Mouse (Mus musculus): ENCODE measurements around the gene Cadps2. TPM values are rescaled to one million over a fixed set of nuclear protein-coding genes. Genes with fewer than 3 reads are reported as not detected.

Gene Cadps2
- polyA plus RNA-seq, 2 experiments: 0.05 to 0.07 TPM

DNA sequence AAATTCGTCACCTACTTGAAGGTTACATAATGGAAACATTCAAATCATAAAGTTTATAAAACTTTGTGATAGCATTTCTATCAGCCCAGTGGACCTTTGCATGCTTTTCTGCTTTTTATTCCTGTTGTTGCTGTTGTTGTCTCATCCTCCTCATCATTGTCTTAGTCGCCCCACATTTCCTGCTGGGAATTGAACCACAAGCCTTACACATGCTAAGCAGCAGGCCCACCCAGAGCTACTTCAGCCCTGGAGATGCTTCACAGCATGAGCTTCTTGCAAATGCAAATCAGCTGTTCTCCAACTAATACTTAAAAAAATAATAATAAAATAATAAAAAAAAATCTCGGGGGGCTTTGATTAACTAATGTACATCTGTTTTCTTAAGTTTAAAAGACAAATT lies 8.5 kb downstream of the Cadps2 start:
- no peak for DNase-seq (ENCODE audit: low read depth in 3 of 3, low spot score in 3 of 3)
- 41% methylated on average over 3 of the region's 3 CpGs for WGBS (ENCODE audit: insufficient replicate concordance)
- no peaks in the 10 kb centered on the region for H3K4me1 ChIP-seq (replicated peaks; ENCODE audit: control insufficient read depth in 2 of 2, insufficient read depth in 2 of 2, low read length in 1 of 2)
- no peaks in the 10 kb centered on the region for H3K9me3 ChIP-seq (ENCODE audit: control insufficient read depth, low read length)
- H3K27ac ChIP-seq: no peak overlapping the region
- TF ChIP-seq CTCF (IDR thresholded peaks at IDR 0.05; ENCODE audit: low read depth): no peak
- H3K27me3 ChIP-seq (ENCODE audit: control insufficient read depth, insufficient read depth, low read length): no peaks in the 10 kb centered on the region
- no peaks in the 10 kb centered on the region for H3K36me3 ChIP-seq (replicated peaks; ENCODE audit: control insufficient read depth, insufficient read depth, low read depth)
- H3K4me3 ChIP-seq (ENCODE audit: insufficient read depth in 1 of 2, low read depth in 2 of 2, low read length in 2 of 2): no peak overlapping the region
- ATAC-seq (ENCODE audit: insufficient read depth): no peak
- no peak overlapping the region for H3K4me2 ChIP-seq (ENCODE audit: low read depth)
- H3K9ac ChIP-seq (replicated peaks): no peak overlapping the region

GRCm38 (mm10) chr6:23829338-23829737 lies 9.9 kb downstream of the Cadps2 start:
- Histone ChIP-seq H3K4me3 (ENCODE audit: insufficient read depth in 1 of 2, low read depth in 2 of 2, low read length in 2 of 2) (no peak overlapping the region), H3K4me1 (replicated peaks; ENCODE audit: control insufficient read depth in 2 of 2, insufficient read depth in 2 of 2, low read length in 1 of 2) (no peaks in the 10 kb centered on the region), H3K27ac (no peak overlapping the region), H3K27me3 (ENCODE audit: control insufficient read depth, insufficient read depth, low read length) (no peaks in the 10 kb centered on the region), H3K9ac (replicated peaks) (no peak overlapping the region), H3K4me2 (ENCODE audit: low read depth) (no peak overlapping the region), H3K36me3 (replicated peaks; ENCODE audit: control insufficient read depth, insufficient read depth, low read depth) (no peaks in the 10 kb centered on the region), H3K9me3 (ENCODE audit: control insufficient read depth, low read length) (no peaks in the 10 kb centered on the region)
- WGBS (ENCODE audit: insufficient replicate concordance): 64% methylated on average over 2 of the region's 2 CpGs
- TF ChIP-seq EP300 (IDR thresholded peaks at IDR 0.05; ENCODE audit: low read depth) (no peak), CTCF (IDR thresholded peaks at IDR 0.05; ENCODE audit: low read depth) (no peak)
- no peak for DNase-seq (ENCODE audit: low read depth in 3 of 3, low spot score in 3 of 3)
- ATAC-seq (ENCODE audit: insufficient read depth): no peak

- H3K4me3 ChIP-seq (ENCODE audit: insufficient read depth in 1 of 2, low read depth in 2 of 2, low read length in 2 of 2): no peak overlapping the region
- ATAC-seq (ENCODE audit: insufficient read depth): no peak
- WGBS (ENCODE audit: insufficient replicate concordance): 61% methylated on average over 5 of the region's 5 CpGs
Observed at GRCm38 (mm10) chr6:23821819-23822218, 17.4 kb downstream of the Cadps2 start.

GRCm38 (mm10) chr6:23810087-23810486 lies 29.1 kb downstream of the Cadps2 start:
- Histone ChIP-seq H3K27me3 (ENCODE audit: control insufficient read depth, insufficient read depth, low read length) (no peaks in the 10 kb centered on the region), H3K27ac (no peak overlapping the region), H3K4me1 (replicated peaks; ENCODE audit: control insufficient read depth in 2 of 2, insufficient read depth in 2 of 2, low read length in 1 of 2) (no peaks in the 10 kb centered on the region), H3K9ac (replicated peaks) (no peak overlapping the region), H3K36me3 (replicated peaks; ENCODE audit: control insufficient read depth, insufficient read depth, low read depth) (no peaks in the 10 kb centered on the region), H3K4me3 (ENCODE audit: insufficient read depth in 1 of 2, low read depth in 2 of 2, low read length in 2 of 2) (no peak overlapping the region), H3K4me2 (ENCODE audit: low read depth) (no peak overlapping the region), H3K9me3 (ENCODE audit: control insufficient read depth, low read length) (no peaks in the 10 kb centered on the region)
- 42% methylated on average over 1 of the region's 1 CpGs for WGBS (ENCODE audit: insufficient replicate concordance)
- ATAC-seq (ENCODE audit: insufficient read depth) (no peak), DNase-seq (ENCODE audit: low read depth in 3 of 3, low spot score in 3 of 3) (no peak)
- TF ChIP-seq EP300 (IDR thresholded peaks at IDR 0.05; ENCODE audit: low read depth) (no peak), CTCF (IDR thresholded peaks at IDR 0.05; ENCODE audit: low read depth) (no peak)

More at GRCm38 (mm10) chr6:23821819-23822218, 17.4 kb downstream of the Cadps2 start:
- no peaks in the 10 kb centered on the region for H3K9me3 ChIP-seq (ENCODE audit: control insufficient read depth, low read length)
- H3K9ac ChIP-seq (replicated peaks): no peak overlapping the region
- no peaks in the 10 kb centered on the region for H3K36me3 ChIP-seq (replicated peaks; ENCODE audit: control insufficient read depth, insufficient read depth, low read depth)
- H3K4me1 ChIP-seq (replicated peaks; ENCODE audit: control insufficient read depth in 2 of 2, insufficient read depth in 2 of 2, low read length in 1 of 2): no peaks in the 10 kb centered on the region
- no peak overlapping the region for H3K27ac ChIP-seq
- DNase-seq (ENCODE audit: low read depth in 3 of 3, low spot score in 3 of 3): no peak
- TF ChIP-seq CTCF (IDR thresholded peaks at IDR 0.05; ENCODE audit: low read depth) (no peak), EP300 (IDR thresholded peaks at IDR 0.05; ENCODE audit: low read depth) (no peak)
- no peaks in the 10 kb centered on the region for H3K27me3 ChIP-seq (ENCODE audit: control insufficient read depth, insufficient read depth, low read length)
- no peak overlapping the region for H3K4me2 ChIP-seq (ENCODE audit: low read depth)

GRCm38 (mm10) chr6:23809344-23809743 lies 29.9 kb downstream of the Cadps2 start:
- H3K9ac ChIP-seq (replicated peaks): no peak overlapping the region
- no peaks in the 10 kb centered on the region for H3K9me3 ChIP-seq (ENCODE audit: control insufficient read depth, low read length)
- H3K4me3 ChIP-seq (ENCODE audit: insufficient read depth in 1 of 2, low read depth in 2 of 2, low read length in 2 of 2): no peak overlapping the region
- H3K4me1 ChIP-seq (replicated peaks; ENCODE audit: control insufficient read depth in 2 of 2, insufficient read depth in 2 of 2, low read length in 1 of 2): no peaks in the 10 kb centered on the region
- no peaks in the 10 kb centered on the region for H3K27me3 ChIP-seq (ENCODE audit: control insufficient read depth, insufficient read depth, low read length)
- ATAC-seq (ENCODE audit: insufficient read depth) (no peak), DNase-seq (ENCODE audit: low read depth in 3 of 3, low spot score in 3 of 3) (no peak)
- no peak overlapping the region for H3K4me2 ChIP-seq (ENCODE audit: low read depth)
- H3K27ac ChIP-seq: no peak overlapping the region
- H3K36me3 ChIP-seq (replicated peaks; ENCODE audit: control insufficient read depth, insufficient read depth, low read depth): no peaks in the 10 kb centered on the region
- 63% methylated on average over 6 of the region's 6 CpGs for WGBS (ENCODE audit: insufficient replicate concordance)
- TF ChIP-seq CTCF (IDR thresholded peaks at IDR 0.05; ENCODE audit: low read depth) (no peak), EP300 (IDR thresholded peaks at IDR 0.05; ENCODE audit: low read depth) (no peak)
